Mouse (Mus musculus): ENCODE measurements around the gene Olfr149.
"Not testable (repeated sequence)": the region's sequence is repeated elsewhere in the genome, so short reads cannot be mapped to it uniquely, and the experiment has no call there.

Olfr149 gene

GRCm38 (mm10) chr9:39707017-39707416, at the start of gene Olfr149:
TSS of gene Olfr149 (minus strand) at chr9:39707117.
- no peak for DNase-seq (ENCODE audit: low read depth)

GRCm38 (mm10) chr9:39746428-39746827, 39.5 kb upstream of the Olfr149 start:
- DNase-seq (ENCODE audit: low read depth), result no peak

GRCm38 (mm10) chr9:39745949-39746348, 39.0 kb upstream of the Olfr149 start, which contains the start of gene Olfr967:
TSS of gene Olfr967 (plus strand) at chr9:39746249.
- DNase-seq (ENCODE audit: low read depth), result no peak

- DNase-seq (ENCODE audit: low read depth), result no peak
These were observed 33.8 kb upstream of the Olfr149 start for GRCm38 (mm10) chr9:39740741-39741140.

GRCm38 (mm10) chr9:39730678-39731077, 23.8 kb upstream of the Olfr149 start, which contains the start of gene Olfr150:
TSS of gene Olfr150 (plus strand) at chr9:39730978.
- no peak for DNase-seq (ENCODE audit: low read depth)

- no peak for DNase-seq (ENCODE audit: low read depth)
These were observed 4.1 kb upstream of the Olfr149 start, which contains the start of gene Olfr965 for GRCm38 (mm10) chr9:39711053-39711452. TSS of gene Olfr965 (plus strand) at chr9:39711353.

GRCm38 (mm10) chr9:39708958-39709357, 2.0 kb upstream of the Olfr149 start:
- no peak for DNase-seq (ENCODE audit: low read depth)

GRCm38 (mm10) chr9:39701123-39701522, 5.8 kb downstream of the Olfr149 start:
- DNase-seq (ENCODE audit: low read depth), result not testable (repeated sequence)

GRCm38 (mm10) chr9:39679280-39679679, 27.6 kb downstream of the Olfr149 start:
- peak; percentile 2 for DNase-seq (ENCODE audit: low read depth)

- DNase-seq (ENCODE audit: low read depth), result no peak
These were observed 28.4 kb downstream of the Olfr149 start for GRCm38 (mm10) chr9:39678557-39678956.

GRCm38 (mm10) chr9:39674820-39675219, 32.1 kb downstream of the Olfr149 start:
- no peak for DNase-seq (ENCODE audit: low read depth)

- no peak for DNase-seq (ENCODE audit: low read depth)
These were observed 37.2 kb downstream of the Olfr149 start for GRCm38 (mm10) chr9:39669723-39670122.

- no peak for DNase-seq (ENCODE audit: low read depth)
These were observed 40.0 kb downstream of the Olfr149 start, which contains the start of gene Olfr963 for GRCm38 (mm10) chr9:39666905-39667304. TSS of gene Olfr963 (plus strand) at chr9:39667205.

- DNase-seq (ENCODE audit: low read depth), result no peak
These were observed 52.0 kb downstream of the Olfr149 start for GRCm38 (mm10) chr9:39654756-39655396.

All from induced T-regulatory cell, adult 2 months (primary cell).